Mouse (Mus musculus) liver, adult 2 months (tissue): ENCODE results near the gene Abcc5.

Experiments
- CTCF ChIP-seq: fragments of 200-500 bp; IDR thresholded peaks from 2 replicates; pipeline ENCODE4 v1.5.1; 2011; ENCODE audit warnings: low read depth, low read length, control low read depth
- POLR2A ChIP-seq: fragments of 200-500 bp; IDR thresholded peaks from 2 replicates; pipeline ENCODE4 v1.6.1; 2011; ENCODE audit warnings: low read length, control low read depth; ENCODE audit not compliant: insufficient read depth; ENCODE audit errors: extremely low read depth

DNA sequence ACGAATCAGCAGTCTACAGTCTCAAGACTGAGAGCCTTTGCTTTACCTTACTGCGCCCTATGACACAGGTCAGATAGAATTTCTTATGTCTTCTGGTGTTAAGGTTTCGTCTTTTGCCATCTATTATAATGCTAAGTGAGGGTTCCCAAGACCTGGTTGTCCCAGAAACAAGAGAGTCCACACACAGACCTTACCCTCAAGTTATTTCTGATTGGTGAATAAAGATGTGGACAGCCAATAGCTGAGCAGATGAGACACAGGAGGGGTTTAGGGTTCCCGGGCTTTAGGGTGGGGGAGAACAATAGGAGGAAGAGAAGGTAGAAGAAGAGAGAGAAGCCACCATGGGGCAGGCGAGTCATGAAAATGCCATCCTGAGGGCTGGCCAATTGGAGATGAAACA is 50.9 kb downstream of the Abcc5 start:
- TF ChIP-seq CTCF: no peak
- no peak for TF ChIP-seq POLR2A
